Mouse (Mus musculus): Measurements from ENCODE around the gene Cfap298. TPM values are rescaled to one million over a fixed set of nuclear protein-coding genes. Genes with fewer than 3 reads are reported as not detected.

Cfap298 gene
- 44.4 and 45.1 TPM in 2 replicates for polyA plus RNA-seq (2015; fragmentation: Nextera tagmentation; extraction: Ambion mirVana)

DNA sequence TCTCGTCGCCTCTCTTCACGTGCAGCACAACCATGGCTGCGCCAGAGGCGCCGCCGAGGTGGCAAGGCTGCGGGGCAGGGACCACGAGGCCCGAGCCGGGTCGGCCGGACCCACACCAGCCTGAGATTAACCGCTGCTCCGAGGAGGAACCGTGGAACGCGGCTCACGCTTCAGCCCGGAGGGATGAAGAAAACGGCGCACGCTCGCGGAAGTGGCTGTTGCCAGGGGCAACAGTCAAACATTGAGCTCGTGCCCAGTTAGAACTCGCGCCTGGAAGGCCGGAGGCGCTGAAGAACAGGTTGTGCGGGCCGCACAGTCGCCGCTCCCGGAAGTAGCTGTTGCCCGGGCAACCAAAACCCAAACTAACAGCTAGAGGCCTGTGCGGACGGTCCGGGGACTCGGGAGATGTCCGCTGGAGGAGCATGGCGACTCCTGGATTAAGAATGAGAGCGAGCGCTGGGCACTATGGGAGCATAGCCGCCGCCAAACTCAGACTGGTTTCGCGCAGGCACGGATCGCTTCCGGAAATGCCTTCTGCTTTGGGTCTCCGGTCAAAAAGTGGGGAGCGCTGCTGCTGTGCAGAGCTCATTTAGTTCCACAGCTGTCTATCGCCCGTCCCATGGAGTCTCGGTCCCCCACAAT, at the start of gene Cfap298:
Gene Cfap298 (minus strand): TSS at position 428 of the 642 bp plus-strand sequence.
- peak within 1 kb of the TSS; percentile 71 for H3K9ac ChIP-seq (replicated peaks)

DNA sequence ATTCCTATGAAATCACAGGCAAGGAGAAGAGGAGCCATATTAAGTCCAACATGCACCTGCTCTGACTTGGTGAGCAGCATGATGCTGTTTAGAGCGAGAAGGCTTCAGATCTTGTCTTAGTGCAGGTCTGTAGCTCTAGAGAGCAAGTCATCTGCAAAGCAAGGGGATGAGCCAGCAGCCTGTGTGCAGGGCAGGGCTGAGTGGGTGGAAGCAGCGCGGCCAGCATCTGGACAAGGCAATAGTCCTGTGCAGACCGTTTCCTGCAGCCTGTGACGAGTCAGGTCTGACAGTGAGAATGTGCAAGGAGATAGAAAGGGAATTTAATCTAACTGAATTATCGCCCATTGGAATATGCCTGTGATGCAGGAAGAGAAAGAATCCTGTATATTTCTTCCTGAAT, 36.1 kb upstream of the Cfap298 start:
- Histone ChIP-seq H3K4me3 (replicated peaks) (no peak overlapping the region), H3K27ac (replicated peaks) (no peak overlapping the region), H3K4me2 (no peak overlapping the region), H3K27me3 (replicated peaks) (no peaks in the 10 kb centered on the region), H3K9ac (replicated peaks) (no peak overlapping the region), H3K36me3 (peaks cover 60% of the 10 kb centered on the region), H3K4me1 (no peaks in the 10 kb centered on the region), H3K9me3 (replicated peaks) (no peaks in the 10 kb centered on the region)
- ATAC-seq (ENCODE audit: low FRiP score), result no peak
- 93% methylated on average over 6 of the region's 6 CpGs for WGBS

More for the DNA sequence above, at the start of gene Cfap298:
- peaks cover 12% of the 10 kb centered on the region for H3K36me3 ChIP-seq
- H3K4me3 ChIP-seq (replicated peaks), result peak within 1 kb of the TSS; percentile 74
- H3K9me3 ChIP-seq (replicated peaks), result no peaks in the 10 kb centered on the region
- peak within 1 kb of the TSS; percentile 86 for H3K27ac ChIP-seq (replicated peaks)
- H3K4me2 ChIP-seq, result peak within 1 kb of the TSS; percentile 85
- WGBS, result under 1% methylated on average over 56 of the region's 56 CpGs
- peak; percentile 98 for ATAC-seq (ENCODE audit: low FRiP score)
- H3K27me3 ChIP-seq (replicated peaks), result no peaks in the 10 kb centered on the region
- peaks cover 14% of the 10 kb centered on the region for H3K4me1 ChIP-seq

GRCm38 (mm10) chr16:90966241-90966640, 31.3 kb upstream of the Cfap298 start:
- H3K4me2 ChIP-seq, result no peak overlapping the region
- no peak overlapping the region for H3K9ac ChIP-seq (replicated peaks)
- ATAC-seq (ENCODE audit: low FRiP score), result no peak
- H3K27me3 ChIP-seq (replicated peaks), result no peaks in the 10 kb centered on the region
- peaks cover 64% of the 10 kb centered on the region for H3K36me3 ChIP-seq
- H3K4me3 ChIP-seq (replicated peaks), result no peak overlapping the region
- H3K9me3 ChIP-seq (replicated peaks), result no peaks in the 10 kb centered on the region
- 87% methylated on average over 4 of the region's 4 CpGs for WGBS
- H3K4me1 ChIP-seq, result no peaks in the 10 kb centered on the region
- H3K27ac ChIP-seq (replicated peaks), result no peak overlapping the region

GRCm38 (mm10) chr16:90964302-90964701, 29.4 kb upstream of the Cfap298 start:
- H3K36me3 ChIP-seq, result peaks cover 60% of the 10 kb centered on the region

DNA sequence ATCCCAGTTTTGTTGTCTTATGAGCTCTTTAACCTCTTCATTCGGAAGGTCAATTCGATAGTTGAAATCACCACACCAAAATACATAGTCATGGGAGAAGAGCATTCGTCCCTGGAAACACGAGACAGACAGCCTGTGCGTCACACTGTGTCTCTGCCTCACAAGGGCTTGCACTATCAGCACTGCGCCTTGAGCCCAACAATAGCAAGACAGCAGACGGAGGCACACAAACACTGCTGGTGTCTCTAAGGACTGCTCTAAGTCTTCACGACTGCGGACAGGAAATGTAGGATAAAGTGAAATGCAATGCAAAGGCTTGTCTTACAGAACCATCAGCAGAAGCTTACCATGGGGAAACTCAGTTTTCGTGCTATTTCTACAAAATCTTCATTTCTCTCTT, 29.0 kb upstream of the Cfap298 start:
- no peaks in the 10 kb centered on the region for H3K27me3 ChIP-seq (replicated peaks)
- peaks cover 58% of the 10 kb centered on the region for H3K36me3 ChIP-seq
- 92% methylated on average over 10 of the region's 10 CpGs for WGBS
- no peaks in the 10 kb centered on the region for H3K4me1 ChIP-seq
- no peak for ATAC-seq (ENCODE audit: low FRiP score)
- H3K9me3 ChIP-seq (replicated peaks), result no peaks in the 10 kb centered on the region
- no peak overlapping the region for H3K9ac ChIP-seq (replicated peaks)
- H3K27ac ChIP-seq (replicated peaks), result no peak overlapping the region
- H3K4me3 ChIP-seq (replicated peaks), result no peak overlapping the region
- H3K4me2 ChIP-seq, result no peak overlapping the region

More at GRCm38 (mm10) chr16:90964302-90964701, 29.4 kb upstream of the Cfap298 start:
- Histone ChIP-seq H3K27ac (replicated peaks) (no peak overlapping the region), H3K4me1 (no peaks in the 10 kb centered on the region), H3K9ac (replicated peaks) (no peak overlapping the region), H3K4me3 (replicated peaks) (no peak overlapping the region), H3K27me3 (replicated peaks) (no peaks in the 10 kb centered on the region), H3K4me2 (no peak overlapping the region), H3K9me3 (replicated peaks) (no peaks in the 10 kb centered on the region)
- 93% methylated on average over 10 of the region's 10 CpGs for WGBS
- no peak for ATAC-seq (ENCODE audit: low FRiP score)

DNA sequence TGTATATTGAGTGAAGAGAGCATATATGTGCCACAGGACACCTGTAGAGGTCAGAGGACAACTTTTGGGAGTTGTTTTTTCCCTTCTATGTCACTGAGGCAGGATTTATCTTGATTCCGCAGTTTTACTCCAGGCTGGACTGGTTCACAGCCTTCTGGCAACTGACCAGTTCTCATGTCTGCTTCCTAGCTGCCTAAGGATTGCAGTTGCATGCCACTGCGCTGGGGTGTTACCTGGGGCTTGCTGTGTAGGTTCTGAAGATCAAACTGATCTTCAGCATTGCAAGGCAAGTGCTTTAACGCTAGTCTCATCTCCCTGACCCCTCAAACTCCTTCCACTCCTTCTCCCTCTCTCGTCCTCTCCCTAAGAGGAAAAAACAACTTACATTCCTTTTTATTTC, 28.3 kb upstream of the Cfap298 start:
- no peak overlapping the region for H3K9ac ChIP-seq (replicated peaks)
- H3K9me3 ChIP-seq (replicated peaks), result no peaks in the 10 kb centered on the region
- H3K27me3 ChIP-seq (replicated peaks), result no peaks in the 10 kb centered on the region
- no peak overlapping the region for H3K27ac ChIP-seq (replicated peaks)
- no peaks in the 10 kb centered on the region for H3K4me1 ChIP-seq
- ATAC-seq (ENCODE audit: low FRiP score), result no peak
- H3K4me3 ChIP-seq (replicated peaks), result no peak overlapping the region
- WGBS, result 91% methylated on average over 4 of the region's 4 CpGs
- H3K36me3 ChIP-seq, result peaks cover 59% of the 10 kb centered on the region
- no peak overlapping the region for H3K4me2 ChIP-seq

DNA sequence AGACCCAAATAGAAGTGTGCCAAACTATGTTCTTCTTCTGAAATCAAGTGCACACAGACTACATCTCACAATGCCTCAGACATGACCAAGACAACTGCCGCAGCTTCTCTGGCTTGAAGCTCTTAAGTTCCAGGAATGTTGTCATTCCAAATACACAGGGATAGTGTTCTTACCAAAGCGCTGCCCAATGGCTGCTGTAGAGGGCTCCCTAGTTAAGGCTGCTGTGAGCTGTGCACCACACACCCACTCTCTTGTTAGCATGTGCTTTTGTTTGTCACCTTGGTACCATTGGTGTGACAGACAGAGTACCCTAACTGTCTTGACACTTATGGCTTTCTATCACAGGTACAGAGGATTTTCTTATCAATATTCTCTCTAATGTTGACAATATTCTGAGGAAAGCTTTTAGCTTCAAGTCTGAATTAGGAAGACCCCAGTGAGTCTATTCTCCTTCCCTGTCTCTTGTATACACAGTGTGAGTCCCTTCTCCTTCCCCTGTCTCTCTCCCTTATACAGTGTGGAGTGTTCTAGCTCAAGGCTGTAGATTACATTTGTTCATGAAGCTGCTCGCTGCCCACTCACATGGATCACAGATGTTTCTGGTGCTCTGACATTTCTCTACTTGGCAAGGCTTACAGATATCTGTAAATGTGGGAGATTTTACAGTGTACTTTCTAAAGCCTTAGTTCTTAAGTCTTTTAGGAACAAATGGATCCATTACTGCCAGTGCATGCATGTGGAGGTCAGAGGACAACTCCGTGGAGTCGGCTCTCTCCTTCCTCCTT, 23.6 kb upstream of the Cfap298 start:
- WGBS, result 87% methylated on average over 5 of the region's 5 CpGs
- Histone ChIP-seq H3K27me3 (replicated peaks) (no peaks in the 10 kb centered on the region), H3K36me3 (peaks cover 59% of the 10 kb centered on the region), H3K9ac (replicated peaks) (no peak overlapping the region), H3K4me2 (no peak overlapping the region), H3K4me3 (replicated peaks) (no peak overlapping the region), H3K9me3 (replicated peaks) (no peaks in the 10 kb centered on the region), H3K27ac (replicated peaks) (no peak overlapping the region), H3K4me1 (no peaks in the 10 kb centered on the region)
- no peak for ATAC-seq (ENCODE audit: low FRiP score)

- H3K27me3 ChIP-seq (replicated peaks), result no peaks in the 10 kb centered on the region
- no peak overlapping the region for H3K4me3 ChIP-seq (replicated peaks)
- H3K9ac ChIP-seq (replicated peaks), result no peak overlapping the region
- 86% methylated on average over 6 of the region's 6 CpGs for WGBS
- H3K36me3 ChIP-seq, result peaks cover 72% of the 10 kb centered on the region
- H3K9me3 ChIP-seq (replicated peaks), result no peaks in the 10 kb centered on the region
- H3K27ac ChIP-seq (replicated peaks), result no peak overlapping the region
- H3K4me2 ChIP-seq, result no peak overlapping the region
- ATAC-seq (ENCODE audit: low FRiP score), result no peak
- no peaks in the 10 kb centered on the region for H3K4me1 ChIP-seq
These were observed 20.6 kb upstream of the Cfap298 start for GRCm38 (mm10) chr16:90955494-90955893.

DNA sequence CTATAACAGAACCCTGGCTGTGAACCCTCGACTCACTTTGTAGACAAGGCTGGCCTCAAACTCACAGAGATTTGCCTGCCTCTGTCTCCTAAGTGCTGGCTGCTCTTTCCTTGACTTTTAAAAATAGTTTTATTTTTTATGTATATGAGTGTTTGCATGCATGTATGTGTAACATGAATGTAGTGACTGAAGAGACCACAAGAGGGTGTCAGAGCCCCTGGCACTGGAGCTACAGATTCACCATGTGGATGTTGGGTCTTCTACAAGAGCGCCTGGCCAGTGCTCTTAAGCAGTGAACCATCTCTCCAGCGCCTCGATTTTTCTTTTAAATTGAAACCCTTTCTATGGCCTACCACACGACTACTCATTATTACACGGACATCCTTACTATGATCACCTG, 18.9 kb upstream of the Cfap298 start:
- 95% methylated on average over 6 of the region's 6 CpGs for WGBS
- no peak overlapping the region for H3K27ac ChIP-seq (replicated peaks)
- H3K4me3 ChIP-seq (replicated peaks), result no peak overlapping the region
- no peaks in the 10 kb centered on the region for H3K4me1 ChIP-seq
- H3K9ac ChIP-seq (replicated peaks), result no peak overlapping the region
- no peaks in the 10 kb centered on the region for H3K27me3 ChIP-seq (replicated peaks)
- H3K4me2 ChIP-seq, result no peak overlapping the region
- ATAC-seq (ENCODE audit: low FRiP score), result no peak
- peaks cover 68% of the 10 kb centered on the region for H3K36me3 ChIP-seq
- H3K9me3 ChIP-seq (replicated peaks), result no peaks in the 10 kb centered on the region

DNA sequence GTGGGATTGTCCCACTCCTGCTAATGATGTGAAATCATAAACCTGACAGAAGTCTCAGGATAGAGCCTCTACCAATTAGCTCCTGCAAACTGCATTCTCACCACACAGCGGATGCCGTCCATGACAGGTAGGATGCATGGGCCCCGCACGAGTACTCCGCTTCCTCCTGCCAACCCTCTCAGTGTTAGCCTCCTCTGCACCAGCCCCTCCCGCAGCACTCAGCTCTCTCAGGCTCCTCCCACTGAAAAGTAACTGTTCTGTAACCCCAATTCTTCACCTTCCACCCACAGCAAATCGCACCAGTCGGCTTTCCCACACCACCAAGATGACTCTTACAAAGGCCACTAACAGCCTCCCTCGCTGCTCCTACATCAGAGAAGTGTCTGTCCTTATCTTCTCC, 18.2 kb upstream of the Cfap298 start:
- no peaks in the 10 kb centered on the region for H3K9me3 ChIP-seq (replicated peaks)
- H3K4me3 ChIP-seq (replicated peaks), result no peak overlapping the region
- H3K4me1 ChIP-seq, result no peaks in the 10 kb centered on the region
- H3K4me2 ChIP-seq, result no peak overlapping the region
- ATAC-seq (ENCODE audit: low FRiP score), result no peak
- no peaks in the 10 kb centered on the region for H3K27me3 ChIP-seq (replicated peaks)
- no peak overlapping the region for H3K9ac ChIP-seq (replicated peaks)
- WGBS, result 94% methylated on average over 9 of the region's 9 CpGs
- peaks cover 64% of the 10 kb centered on the region for H3K36me3 ChIP-seq
- H3K27ac ChIP-seq (replicated peaks), result no peak overlapping the region

DNA sequence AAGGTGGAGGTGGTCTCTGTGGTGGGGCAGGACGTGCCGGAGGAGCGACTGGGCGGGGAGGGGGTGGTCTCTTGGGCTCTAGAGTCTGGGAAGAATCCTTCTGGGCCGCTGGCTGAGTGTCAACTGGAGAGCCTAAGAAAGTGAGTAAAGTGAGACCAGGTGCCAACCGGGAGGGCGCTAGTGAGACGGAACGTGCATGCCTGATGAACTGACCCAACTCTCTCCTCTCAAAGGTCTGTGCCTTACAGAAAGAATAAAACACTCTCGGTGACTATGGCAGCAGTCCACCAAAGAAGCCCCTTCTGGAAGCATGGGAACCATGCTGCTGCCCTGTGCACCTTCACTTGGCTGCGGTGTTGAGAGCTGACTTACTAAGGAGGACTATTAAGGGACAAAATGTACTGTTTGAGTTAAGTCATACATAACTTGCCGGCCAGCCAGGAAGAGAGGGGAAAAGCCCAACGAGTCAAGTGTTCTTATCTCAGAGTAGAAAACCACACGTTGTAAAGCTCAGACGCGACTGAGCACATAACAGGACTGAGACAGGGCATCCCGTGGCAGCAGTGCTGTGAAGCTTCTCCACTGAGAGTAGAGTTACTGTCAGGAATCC, 15.5 kb upstream of the Cfap298 start:
- Histone ChIP-seq H3K4me3 (replicated peaks) (no peak overlapping the region), H3K4me1 (no peaks in the 10 kb centered on the region), H3K27ac (replicated peaks) (no peak overlapping the region), H3K4me2 (no peak overlapping the region), H3K9me3 (replicated peaks) (no peaks in the 10 kb centered on the region), H3K36me3 (peaks cover 63% of the 10 kb centered on the region), H3K9ac (replicated peaks) (no peak overlapping the region), H3K27me3 (replicated peaks) (no peaks in the 10 kb centered on the region)
- no peak for ATAC-seq (ENCODE audit: low FRiP score)
- 65% methylated on average over 17 of the region's 17 CpGs for WGBS

- Histone ChIP-seq H3K9me3 (replicated peaks) (no peaks in the 10 kb centered on the region), H3K4me1 (no peaks in the 10 kb centered on the region), H3K4me2 (no peak overlapping the region), H3K27me3 (replicated peaks) (no peaks in the 10 kb centered on the region), H3K27ac (replicated peaks) (no peak overlapping the region), H3K4me3 (replicated peaks) (no peak overlapping the region), H3K9ac (replicated peaks) (no peak overlapping the region), H3K36me3 (peaks cover 70% of the 10 kb centered on the region)
- WGBS, result 82% methylated on average over 8 of the region's 8 CpGs
- no peak for ATAC-seq (ENCODE audit: low FRiP score)
These were observed 12.1 kb upstream of the Cfap298 start for GRCm38 (mm10) chr16:90946977-90947376.
